Mouse (Mus musculus) midbrain, embryonic 14.5 days (tissue): ENCODE results near the gene Tex44. TPM values are rescaled to one million over a fixed set of nuclear protein-coding genes. Genes with fewer than 3 reads are reported as not detected.

ENCODE experiments used
- ATAC-seq: fragments of 200-750 bp; cut with Nextera tagmentation; 2 replicates; pipeline ENCODE4 v1.8.0; 2017; ENCODE audit warnings: moderate number of reproducible peaks, moderate library complexity; ENCODE audit not compliant: low FRiP score, low TSS enrichment
- DNase-seq: peaks from one replicate; pipeline ENCODE4 v3.0.0-alpha.2; 2015
- H3K27ac ChIP-seq: fragments of 300-500 bp; sonication (generic); replicated peaks from 2 replicates; pipeline ENCODE4 v1.5.1; 2014; ENCODE audit warnings: mild to moderate bottlenecking, low read depth, low read length, moderate library complexity
- H3K27me3 ChIP-seq: fragments of 300-500 bp; sonication (generic); 2 replicates; pipeline ENCODE4 v1.6.1; 2014; ENCODE audit warnings: low read length, control low read depth, mixed read lengths; ENCODE audit not compliant: control insufficient read depth, insufficient read depth
- H3K36me3 ChIP-seq: fragments of 300-500 bp; sonication (generic); 2 replicates; pipeline ENCODE4 v1.6.1; 2014; ENCODE audit warnings: low read length, control low read depth; ENCODE audit not compliant: control insufficient read depth, insufficient read depth
- H3K4me1 ChIP-seq: fragments of 300-500 bp; sonication (generic); 2 replicates; pipeline ENCODE4 v1.6.1; 2014; ENCODE audit warnings: mild to moderate bottlenecking, antibody characterized with exemption, low read length, control low read depth; ENCODE audit not compliant: control insufficient read depth, insufficient read depth
- H3K4me2 ChIP-seq: fragments of 300-500 bp; sonication (generic); 2 replicates; pipeline ENCODE4 v1.6.1; 2014; ENCODE audit warnings: mild to moderate bottlenecking, low read length, moderate library complexity
- H3K4me3 ChIP-seq: fragments of 300-500 bp; sonication (generic); replicated peaks from 2 replicates; pipeline ENCODE4 v1.5.1; 2014; ENCODE audit warnings: low read depth, low read length
- H3K9ac ChIP-seq: fragments of 300-500 bp; sonication (generic); replicated peaks from 2 replicates; pipeline ENCODE4 v1.6.1; 2014; ENCODE audit warnings: mild to moderate bottlenecking, low read length, moderate library complexity
- H3K9me3 ChIP-seq: fragments of 300-500 bp; sonication (generic); 2 replicates; pipeline ENCODE4 v1.6.1; 2016; ENCODE audit warnings: low read length, control low read depth, mixed read lengths; ENCODE audit not compliant: control insufficient read depth
- WGBS: fragments of 180-500 bp; shearing (Covaris S2); extraction: QIAGEN DNeasy Blood & Tissue Kit; methylation state at CpG from one replicate; pipeline ENCODE4 v1.1.7; 2014; 5-methylcytosine and 5-hydroxymethylcytosine counted together
- polyA plus RNA-seq: library from polyadenylated mRNA; unstranded; fragments of >200 nt; fragmentation: Nextera tagmentation; extraction: Ambion mirVana; gene quantifications from 2 replicates; pipeline ENCODE4 v1.2.1, GENCODE M21; 2014

The Tex44 gene
- polyA plus RNA-seq, 1 experiment from 2014 or later, result not detected

DNA sequence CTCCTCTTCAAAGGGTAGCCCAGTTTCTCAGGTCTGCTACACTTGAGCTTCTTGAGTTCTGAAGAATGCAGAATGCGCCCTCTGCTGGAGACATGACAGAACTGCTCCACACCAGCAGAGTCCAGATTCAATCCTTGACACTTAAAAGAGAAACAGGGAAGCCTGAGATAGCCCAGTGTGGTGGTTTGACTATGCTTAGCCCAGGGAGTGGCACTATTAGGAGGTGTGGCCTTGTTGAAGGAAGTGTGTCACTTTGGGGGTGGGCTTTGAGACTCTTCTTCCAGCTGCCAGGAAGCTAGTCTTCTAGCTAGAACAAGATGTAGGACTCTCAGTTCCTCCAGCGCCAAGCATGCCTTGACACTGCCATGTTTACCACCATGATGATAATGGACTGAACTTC lies 3.9 kb downstream of the Tex44 start:
- Histone ChIP-seq H3K27me3 (no peaks in the 10 kb centered on the region), H3K27ac (no peak overlapping the region), H3K4me1 (peaks cover 14% of the 10 kb centered on the region), H3K4me2 (no peak overlapping the region), H3K4me3 (no peak overlapping the region), H3K9ac (no peak overlapping the region), H3K36me3 (no peaks in the 10 kb centered on the region), H3K9me3 (no peaks in the 10 kb centered on the region)
- WGBS, result 48% methylated on average over 2 of the region's 2 CpGs
- DNase-seq (peak; percentile 90), ATAC-seq (no peak)

DNA sequence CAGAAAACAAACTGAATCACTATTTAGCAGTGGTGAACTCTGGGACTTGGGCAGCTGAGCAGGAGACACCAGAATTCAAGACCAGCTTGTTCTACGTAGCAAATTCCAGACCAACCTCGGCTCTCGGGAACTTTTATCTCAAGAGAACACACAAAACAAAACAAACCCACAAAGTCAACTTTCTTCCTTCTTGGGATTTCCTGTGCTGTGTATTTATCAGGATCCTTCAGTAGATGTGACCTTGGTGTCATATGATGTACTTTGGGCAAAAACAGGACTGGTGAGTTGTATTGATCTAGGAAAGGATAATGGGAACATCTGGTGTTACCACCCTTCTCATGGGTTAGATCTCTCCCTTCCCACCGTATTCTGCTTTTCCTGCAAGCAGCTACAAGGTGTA lies 6.6 kb downstream of the Tex44 start:
- Histone ChIP-seq H3K27me3 (no peaks in the 10 kb centered on the region), H3K36me3 (no peaks in the 10 kb centered on the region), H3K4me2 (no peak overlapping the region), H3K9me3 (no peaks in the 10 kb centered on the region), H3K4me3 (no peak overlapping the region), H3K27ac (0 out of 2 replicates have a peak overlapping the region, but pooled peaks have one; percentile 98), H3K9ac (no peak overlapping the region), H3K4me1 (peaks cover 26% of the 10 kb centered on the region)
- WGBS, result 90% methylated on average over 4 of the region's 4 CpGs
- ATAC-seq, result no peak
- DNase-seq, result no peak

DNA sequence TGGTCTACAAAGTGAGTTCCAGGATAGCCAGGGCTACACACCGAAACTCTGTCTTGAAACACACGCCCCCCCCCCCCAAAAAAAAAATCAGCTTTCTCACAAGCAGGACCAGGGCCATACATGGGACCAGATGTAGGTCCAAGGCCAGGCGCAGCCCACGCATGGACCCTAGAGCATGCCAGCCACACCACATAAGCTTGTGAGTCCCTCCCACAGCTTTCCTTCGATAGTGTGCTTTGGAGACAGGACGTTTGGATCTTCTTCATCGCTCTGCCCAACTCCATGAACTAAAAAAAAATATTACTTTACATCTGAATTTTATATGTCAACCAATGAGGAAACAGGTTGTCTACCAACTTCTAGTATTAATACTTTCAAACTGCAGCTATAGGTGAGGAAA lies 7.2 kb downstream of the Tex44 start:
- WGBS, result 86% methylated on average over 6 of the region's 7 CpGs
- DNase-seq, result no peak
- peaks cover 26% of the 10 kb centered on the region for H3K4me1 ChIP-seq
- H3K4me2 ChIP-seq, result 0 out of 2 replicates have a peak overlapping the region, but pooled peaks have one; percentile 77
- H3K4me3 ChIP-seq, result no peak overlapping the region
- H3K9ac ChIP-seq, result 0 out of 2 replicates have a peak overlapping the region, but pooled peaks have one; percentile 73
- no peak for ATAC-seq
- no peaks in the 10 kb centered on the region for H3K9me3 ChIP-seq
- peak overlapping the region; percentile 98 for H3K27ac ChIP-seq
- H3K27me3 ChIP-seq, result no peaks in the 10 kb centered on the region
- no peaks in the 10 kb centered on the region for H3K36me3 ChIP-seq

DNA sequence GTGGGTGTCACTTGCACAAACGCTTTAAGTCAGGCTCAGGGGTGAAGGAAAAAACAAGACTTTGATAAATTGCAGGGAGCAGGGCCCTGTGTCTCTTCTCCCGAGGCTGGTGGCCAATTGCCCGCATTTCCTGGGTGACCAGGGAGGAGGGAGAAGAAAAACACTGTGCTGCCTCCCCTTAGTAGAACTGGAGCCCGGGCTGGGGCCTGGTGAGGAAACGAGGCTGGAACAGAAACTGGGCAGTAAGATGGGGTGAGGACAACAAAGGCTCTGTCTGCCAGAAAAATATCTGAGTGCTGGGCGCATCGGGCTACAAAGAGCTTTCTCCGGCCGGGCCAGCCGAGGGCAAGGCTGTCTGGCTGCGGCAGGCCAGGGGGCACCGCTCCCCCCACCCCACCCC lies 7.9 kb downstream of the Tex44 start:
- peak overlapping the region; percentile 73 for H3K9ac ChIP-seq

DNA sequence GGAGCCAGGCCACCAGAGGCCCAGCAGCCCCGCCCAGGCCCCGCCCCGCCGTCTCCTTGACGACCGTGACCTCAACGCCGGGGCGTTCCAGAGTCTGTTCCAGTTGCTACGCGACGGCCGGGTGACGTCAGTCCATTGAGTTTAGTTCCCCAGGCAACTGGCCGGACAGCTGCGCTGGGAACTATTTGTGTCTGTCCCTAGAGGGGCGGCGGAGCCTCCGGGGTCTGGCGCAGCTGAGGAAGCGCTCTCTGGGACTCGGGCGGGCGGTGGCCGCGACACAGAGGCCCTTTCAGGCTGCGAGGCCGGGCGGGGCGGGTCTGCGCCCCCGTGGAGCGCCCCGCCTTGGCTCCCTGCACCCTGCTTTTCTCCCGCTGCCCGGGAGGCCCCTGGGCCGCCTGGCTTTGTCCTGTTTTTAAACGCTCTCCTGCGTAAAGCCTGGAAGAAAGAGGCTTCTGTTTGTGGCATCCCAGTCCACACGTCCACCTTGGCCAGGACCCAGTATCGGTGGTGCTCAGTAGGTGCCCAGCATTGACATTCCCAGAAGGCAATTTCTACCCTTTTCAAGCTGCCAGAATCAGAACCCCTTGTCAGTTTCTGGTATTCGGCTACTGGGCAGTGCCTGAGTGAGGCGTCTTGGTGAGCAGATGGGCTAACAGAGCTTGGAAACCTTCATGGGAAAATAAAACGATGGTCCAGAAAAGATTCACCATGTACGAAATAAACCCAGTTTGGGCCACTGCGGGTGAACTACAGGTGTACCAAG lies 8.5 kb downstream of the Tex44 start:
- Histone ChIP-seq H3K9me3 (no peaks in the 10 kb centered on the region), H3K4me3 (peak overlapping the region; percentile 43), H3K4me2 (peak overlapping the region; percentile 77), H3K27me3 (no peaks in the 10 kb centered on the region), H3K4me1 (peaks cover 26% of the 10 kb centered on the region), H3K27ac (peak overlapping the region; percentile 98), H3K9ac (peak overlapping the region; percentile 73), H3K36me3 (no peaks in the 10 kb centered on the region)
- WGBS, result 2% methylated on average over 46 of the region's 46 CpGs
- DNase-seq (peak; percentile 99), ATAC-seq (peak; percentile 91)

More for the DNA sequence above, 7.9 kb downstream of the Tex44 start:
- Histone ChIP-seq H3K4me1 (peaks cover 26% of the 10 kb centered on the region), H3K27me3 (no peaks in the 10 kb centered on the region), H3K27ac (peak overlapping the region; percentile 98), H3K4me3 (peak overlapping the region; percentile 43), H3K9me3 (no peaks in the 10 kb centered on the region), H3K36me3 (no peaks in the 10 kb centered on the region), H3K4me2 (peak overlapping the region; percentile 77)
- WGBS, result 0% methylated on average over 12 of the region's 12 CpGs
- peak; percentile 51 for ATAC-seq
- DNase-seq, result no peak

DNA sequence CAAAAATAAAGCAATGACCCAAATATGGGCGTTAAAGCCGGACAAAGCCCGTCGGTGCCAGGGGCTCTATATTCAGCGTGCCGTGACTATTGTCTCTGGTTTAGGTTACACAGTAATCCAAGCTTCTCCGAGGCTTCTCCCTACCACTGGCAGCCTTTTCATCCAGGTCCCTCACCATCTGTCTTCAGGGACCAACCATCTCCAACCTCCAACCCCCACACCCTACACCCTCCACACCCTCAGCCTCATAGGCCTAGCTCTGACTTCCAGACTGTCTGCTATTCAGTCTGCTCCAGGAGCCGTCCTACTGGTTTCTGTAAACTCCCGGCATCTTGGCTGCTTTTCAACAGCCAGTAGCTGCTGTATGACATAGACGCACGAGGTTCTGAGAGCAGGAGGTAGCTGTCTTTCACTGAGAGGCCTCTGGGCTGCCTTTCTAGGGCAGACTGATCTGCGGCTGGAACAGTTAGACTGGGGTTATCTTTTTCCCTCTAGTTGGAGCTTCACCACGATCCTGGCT lies 9.2 kb downstream of the Tex44 start:
- Histone ChIP-seq H3K4me3 (no peak overlapping the region; the same call in 1 of the 2 replicates), H3K4me1 (peaks cover 31% of the 10 kb centered on the region), H3K27me3 (no peaks in the 10 kb centered on the region), H3K9ac (peak overlapping the region; percentile 73; the same call in 1 of the 2 replicates), H3K4me2 (peak overlapping the region; percentile 77), H3K9me3 (no peaks in the 10 kb centered on the region), H3K36me3 (no peaks in the 10 kb centered on the region), H3K27ac (peak overlapping the region; percentile 98)
- ATAC-seq (peak; percentile 7; the same call in 1 of the 2 replicates), DNase-seq (peak; percentile 78)
- 7% methylated on average over 13 of the region's 13 CpGs for WGBS

DNA sequence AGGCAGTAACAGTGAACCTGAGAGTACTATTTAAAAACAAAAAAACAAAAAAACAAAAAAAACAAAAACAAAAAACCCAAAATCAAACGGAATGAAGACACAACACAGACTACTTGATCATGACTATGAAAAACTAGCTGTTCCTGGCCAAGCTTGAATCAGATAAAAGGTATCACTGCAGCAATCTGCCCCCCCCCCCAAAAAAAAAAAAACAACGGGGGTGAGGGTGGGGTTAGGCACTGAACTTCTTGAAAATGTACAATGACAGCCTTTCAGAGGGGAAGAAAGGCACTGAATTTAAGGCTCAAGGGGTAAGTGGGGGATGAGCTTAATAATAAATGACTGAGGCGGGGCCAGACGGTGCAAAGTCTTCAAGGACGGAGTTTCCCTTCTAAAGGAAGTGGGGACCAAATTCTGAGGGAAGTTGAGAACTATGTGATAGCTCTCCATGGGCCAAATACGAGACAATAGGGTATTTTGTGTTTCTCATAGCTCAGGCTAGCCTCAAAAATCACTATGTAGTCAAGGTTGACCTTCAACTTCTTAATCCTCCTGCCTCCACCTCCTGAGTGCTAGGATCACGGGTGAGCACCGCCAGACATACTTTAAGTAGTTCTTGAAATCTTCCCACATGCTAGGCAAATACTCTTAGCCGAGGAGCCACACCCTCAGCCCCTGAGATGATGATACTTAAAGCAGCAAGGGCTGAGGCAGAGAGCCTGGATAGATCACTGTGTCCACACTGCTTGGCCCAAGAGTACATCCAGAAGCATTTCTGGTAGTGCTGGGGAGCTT lies 11.3 kb downstream of the Tex44 start:
- no peak overlapping the region for H3K27ac ChIP-seq
- no peak overlapping the region for H3K4me2 ChIP-seq
- no peaks in the 10 kb centered on the region for H3K27me3 ChIP-seq
- DNase-seq, result no peak
- ATAC-seq, result no peak
- H3K9me3 ChIP-seq, result no peaks in the 10 kb centered on the region
- 68% methylated on average over 9 of the region's 9 CpGs for WGBS
- H3K36me3 ChIP-seq, result no peaks in the 10 kb centered on the region
- H3K9ac ChIP-seq, result 0 out of 2 replicates have a peak overlapping the region, but pooled peaks have one; percentile 17
- no peak overlapping the region for H3K4me3 ChIP-seq
- H3K4me1 ChIP-seq, result peaks cover 44% of the 10 kb centered on the region

DNA sequence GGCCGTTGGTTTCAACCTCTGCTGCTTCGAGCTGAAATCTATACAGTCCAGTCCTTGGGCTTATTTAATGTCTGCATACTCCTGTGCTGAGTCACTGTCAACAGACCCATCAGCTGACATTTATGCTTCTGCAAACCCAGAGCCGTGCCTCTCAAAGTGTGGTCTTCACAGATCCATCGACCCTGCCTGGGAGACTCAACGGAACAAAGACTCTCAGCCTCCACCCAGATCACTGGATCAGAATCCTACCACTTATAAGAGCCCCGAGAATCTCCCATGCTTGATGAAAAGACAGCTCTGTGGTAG lies 11.8 kb downstream of the Tex44 start:
- no peak overlapping the region for H3K4me2 ChIP-seq
- no peak overlapping the region for H3K27ac ChIP-seq
- no peak overlapping the region for H3K4me3 ChIP-seq
- DNase-seq (no peak), ATAC-seq (no peak)
- H3K9ac ChIP-seq, result 0 out of 2 replicates have a peak overlapping the region, but pooled peaks have one; percentile 17
- peaks cover 48% of the 10 kb centered on the region for H3K4me1 ChIP-seq
- no peaks in the 10 kb centered on the region for H3K27me3 ChIP-seq
- H3K9me3 ChIP-seq, result no peaks in the 10 kb centered on the region
- 78% methylated on average over 6 of the region's 6 CpGs for WGBS
- no peaks in the 10 kb centered on the region for H3K36me3 ChIP-seq
